Mouse (Mus musculus): ENCODE data around the gene Cbx8. TPM values are rescaled to one million over a fixed set of nuclear protein-coding genes. Genes with fewer than 3 reads are reported as not detected.

Cbx8 gene
- polyA plus RNA-seq, 1 experiment: 4.2 TPM

GRCm38 (mm10) chr11:119051426-119051825, 10.7 kb upstream of the Cbx8 start:
- H3K4me3 ChIP-seq (ENCODE audit: insufficient read depth, low read length): no peak overlapping the region
- no peak overlapping the region for H3K27ac ChIP-seq (ENCODE audit: insufficient read depth, low read length)
- TF ChIP-seq POLR2A (IDR thresholded peaks at IDR 0.05; ENCODE audit: low read depth, low read length): no peak
- no peak for TF ChIP-seq CTCF (IDR thresholded peaks at IDR 0.05; ENCODE audit: borderline replicate concordance, insufficient read depth, low read length)
- H3K4me1 ChIP-seq (ENCODE audit: control insufficient read depth, insufficient read depth, low read length): peaks cover 6% of the 10 kb centered on the region

GRCm38 (mm10) chr11:119050361-119050760, 9.6 kb upstream of the Cbx8 start:
- no peak for TF ChIP-seq POLR2A (IDR thresholded peaks at IDR 0.05; ENCODE audit: low read depth, low read length)
- no peak for TF ChIP-seq CTCF (IDR thresholded peaks at IDR 0.05; ENCODE audit: borderline replicate concordance, insufficient read depth, low read length)
- Histone ChIP-seq H3K27ac (ENCODE audit: insufficient read depth, low read length) (no peak overlapping the region), H3K4me3 (ENCODE audit: insufficient read depth, low read length) (no peak overlapping the region), H3K4me1 (ENCODE audit: control insufficient read depth, insufficient read depth, low read length) (peaks cover 6% of the 10 kb centered on the region)

- Histone ChIP-seq H3K4me3 (ENCODE audit: insufficient read depth, low read length) (no peak overlapping the region), H3K27ac (ENCODE audit: insufficient read depth, low read length) (no peak overlapping the region), H3K4me1 (ENCODE audit: control insufficient read depth, insufficient read depth, low read length) (peaks cover 4% of the 10 kb centered on the region; the same call in 1 of the 2 replicates)
- no peak for TF ChIP-seq CTCF (IDR thresholded peaks at IDR 0.05; ENCODE audit: borderline replicate concordance, insufficient read depth, low read length)
- TF ChIP-seq POLR2A (IDR thresholded peaks at IDR 0.05; ENCODE audit: low read depth, low read length): no peak
These were observed 7.4 kb upstream of the Cbx8 start for GRCm38 (mm10) chr11:119048133-119048510.

- peaks cover 1% of the 10 kb centered on the region; the same call in 1 of the 2 replicates for H3K4me1 ChIP-seq (ENCODE audit: control insufficient read depth, insufficient read depth, low read length)
- H3K4me3 ChIP-seq (ENCODE audit: insufficient read depth, low read length): no peak overlapping the region
- TF ChIP-seq CTCF (IDR thresholded peaks at IDR 0.05; ENCODE audit: borderline replicate concordance, insufficient read depth, low read length): no peak
- TF ChIP-seq POLR2A (IDR thresholded peaks at IDR 0.05; ENCODE audit: low read depth, low read length): no peak
- H3K27ac ChIP-seq (ENCODE audit: insufficient read depth, low read length): no peak overlapping the region
These were observed 6.7 kb upstream of the Cbx8 start for GRCm38 (mm10) chr11:119047261-119048132.

- no peak for TF ChIP-seq POLR2A (IDR thresholded peaks at IDR 0.05; ENCODE audit: low read depth, low read length)
- no peak for TF ChIP-seq CTCF (IDR thresholded peaks at IDR 0.05; ENCODE audit: borderline replicate concordance, insufficient read depth, low read length)
- Histone ChIP-seq H3K4me3 (ENCODE audit: insufficient read depth, low read length) (no peak overlapping the region), H3K4me1 (ENCODE audit: control insufficient read depth, insufficient read depth, low read length) (peaks cover 3% of the 10 kb centered on the region; the same call in 1 of the 2 replicates), H3K27ac (ENCODE audit: insufficient read depth, low read length) (no peak overlapping the region)
These were observed 6.0 kb upstream of the Cbx8 start for GRCm38 (mm10) chr11:119046601-119047245.

- no peak overlapping the region for H3K4me3 ChIP-seq (ENCODE audit: insufficient read depth, low read length)
- TF ChIP-seq POLR2A (IDR thresholded peaks at IDR 0.05; ENCODE audit: low read depth, low read length): no peak
- TF ChIP-seq CTCF (IDR thresholded peaks at IDR 0.05; ENCODE audit: borderline replicate concordance, insufficient read depth, low read length): no peak
- peaks cover 3% of the 10 kb centered on the region; the same call in 1 of the 2 replicates for H3K4me1 ChIP-seq (ENCODE audit: control insufficient read depth, insufficient read depth, low read length)
- no peak overlapping the region for H3K27ac ChIP-seq (ENCODE audit: insufficient read depth, low read length)
These were observed 4.0 kb upstream of the Cbx8 start for GRCm38 (mm10) chr11:119044551-119045337.

GRCm38 (mm10) chr11:119043761-119044550, 3.2 kb upstream of the Cbx8 start:
- Histone ChIP-seq H3K4me1 (ENCODE audit: control insufficient read depth, insufficient read depth, low read length) (peaks cover 3% of the 10 kb centered on the region; the same call in 1 of the 2 replicates), H3K4me3 (ENCODE audit: insufficient read depth, low read length) (no peak overlapping the region), H3K27ac (ENCODE audit: insufficient read depth, low read length) (no peak overlapping the region)
- no peak for TF ChIP-seq POLR2A (IDR thresholded peaks at IDR 0.05; ENCODE audit: low read depth, low read length)
- peak; percentile 42; the same call in 1 of the 2 replicates for TF ChIP-seq CTCF (IDR thresholded peaks at IDR 0.05; ENCODE audit: borderline replicate concordance, insufficient read depth, low read length)

- TF ChIP-seq CTCF (IDR thresholded peaks at IDR 0.05; ENCODE audit: borderline replicate concordance, insufficient read depth, low read length): no peak
- TF ChIP-seq POLR2A (IDR thresholded peaks at IDR 0.05; ENCODE audit: low read depth, low read length): no peak
- Histone ChIP-seq H3K4me1 (ENCODE audit: control insufficient read depth, insufficient read depth, low read length) (peaks cover 3% of the 10 kb centered on the region; the same call in 1 of the 2 replicates), H3K27ac (ENCODE audit: insufficient read depth, low read length) (no peak overlapping the region), H3K4me3 (ENCODE audit: insufficient read depth, low read length) (no peak overlapping the region)
These were observed 2.4 kb upstream of the Cbx8 start for GRCm38 (mm10) chr11:119043273-119043540.
